Mouse (Mus musculus) stomach, embryonic 16.5 days (tissue): Measurements from ENCODE around the gene Abhd16a. TPM values are rescaled to one million over a fixed set of nuclear protein-coding genes. Genes with fewer than 3 reads are reported as not detected.

Experiments used
- ATAC-seq: fragments of 200-750 bp; cut with Nextera tagmentation; 2 replicates; pipeline ENCODE4 v1.8.0; 2017; ENCODE audit warnings: moderate number of reproducible peaks, moderate TSS enrichment; ENCODE audit not compliant: insufficient read depth, low FRiP score
- H3K27ac ChIP-seq: fragments of 300-500 bp; sonication (generic); 2 replicates; pipeline ENCODE4 v1.5.1; 2014; ENCODE audit warnings: low read length
- H3K27me3 ChIP-seq: fragments of 300-500 bp; sonication (generic); 2 replicates; pipeline ENCODE4 v1.6.1; 2014; ENCODE audit warnings: low read length, control low read depth, mixed read lengths; ENCODE audit not compliant: control insufficient read depth, insufficient read depth
- H3K36me3 ChIP-seq: fragments of 300-500 bp; sonication (generic); 2 replicates; pipeline ENCODE4 v1.6.1; 2014; ENCODE audit warnings: low read length; ENCODE audit not compliant: control insufficient read depth, insufficient read depth
- H3K4me1 ChIP-seq: fragments of 300-500 bp; sonication (generic); 2 replicates; pipeline ENCODE4 v1.6.1; 2014; ENCODE audit warnings: low read length, control low read depth, mixed read lengths; ENCODE audit not compliant: control insufficient read depth, insufficient read depth
- H3K4me2 ChIP-seq: fragments of 300-500 bp; sonication (generic); 2 replicates; pipeline ENCODE4 v1.6.1; 2014; ENCODE audit warnings: low read depth, low read length, mixed read lengths
- H3K4me3 ChIP-seq: fragments of 300-500 bp; sonication (generic); replicated peaks from 2 replicates; pipeline ENCODE4 v1.5.1; 2014; ENCODE audit warnings: mild to moderate bottlenecking, low read length
- H3K9ac ChIP-seq: fragments of 300-500 bp; sonication (generic); 2 replicates; pipeline ENCODE4 v1.6.1; 2014; ENCODE audit warnings: low read length
- H3K9me3 ChIP-seq: fragments of 300-500 bp; sonication (generic); replicated peaks from 2 replicates; pipeline ENCODE4 v1.6.1; 2016; ENCODE audit warnings: low read length, control low read depth; ENCODE audit not compliant: control insufficient read depth
- WGBS: fragments of 180-500 bp; shearing (Covaris S2); extraction: QIAGEN DNeasy Blood & Tissue Kit; methylation state at CpG from one replicate; pipeline ENCODE4 v1.1.7; 2014; 5-methylcytosine and 5-hydroxymethylcytosine counted together
- polyA plus RNA-seq: library from polyadenylated mRNA; unstranded; fragments of >200 nt; fragmentation: Nextera tagmentation; extraction: Ambion mirVana; gene quantifications from 2 replicates; pipeline ENCODE4 v1.2.1, GENCODE M21; 2015

Abhd16a gene
- polyA plus RNA-seq, 1 experiment from 2014 or later: 95.8 TPM

- no peaks in the 10 kb centered on the region for H3K27me3 ChIP-seq
- no peak overlapping the region for H3K27ac ChIP-seq
- H3K9me3 ChIP-seq: no peaks in the 10 kb centered on the region
- ATAC-seq: no peak; the same call in 1 of the 2 replicates
- peak overlapping the region; percentile 19; the same call in 1 of the 2 replicates for H3K4me2 ChIP-seq
- H3K4me3 ChIP-seq: no peak overlapping the region
- H3K36me3 ChIP-seq: peaks cover 11% of the 10 kb centered on the region; the same call in 1 of the 2 replicates
- WGBS: 22% methylated on average over 13 of the region's 13 CpGs
- H3K9ac ChIP-seq: no peak overlapping the region
- H3K4me1 ChIP-seq: no peaks in the 10 kb centered on the region
Observed at GRCm38 (mm10) chr17:35105740-35106389, 16.8 kb downstream of the Abhd16a start.

DNA sequence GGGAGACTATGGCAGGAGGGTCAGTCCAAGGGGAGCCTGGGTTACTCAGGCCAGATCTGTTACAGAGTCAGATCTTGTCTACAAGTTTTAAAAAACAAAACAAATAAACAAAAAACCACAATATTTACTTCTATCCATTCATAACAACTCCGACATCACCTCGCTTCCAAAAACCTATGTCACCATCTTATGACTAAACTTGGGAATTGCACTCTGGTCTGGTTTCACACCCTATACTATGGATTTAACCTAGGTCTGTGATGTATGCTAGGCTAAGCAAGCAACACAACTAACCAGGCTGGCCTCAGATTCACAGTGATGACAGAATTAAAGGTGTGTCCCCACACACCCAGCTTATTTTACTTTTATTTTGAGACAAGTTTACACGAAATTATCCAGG is 17.5 kb downstream of the Abhd16a start:
- 60% methylated on average over 3 of the region's 3 CpGs for WGBS
- Histone ChIP-seq H3K27ac (no peak overlapping the region), H3K27me3 (no peaks in the 10 kb centered on the region), H3K36me3 (peaks cover 11% of the 10 kb centered on the region; the same call in 1 of the 2 replicates), H3K4me3 (no peak overlapping the region), H3K4me1 (no peaks in the 10 kb centered on the region), H3K4me2 (no peak overlapping the region), H3K9me3 (no peaks in the 10 kb centered on the region), H3K9ac (no peak overlapping the region)
- no peak for ATAC-seq

GRCm38 (mm10) chr17:35108097-35108496 is 19.0 kb downstream of the Abhd16a start, which contains the start of gene Ly6g5c:
Gene Ly6g5c (plus strand): TSS chr17:35108279.
- no peaks in the 10 kb centered on the region for H3K36me3 ChIP-seq
- no peak within 1 kb of the TSS for H3K4me3 ChIP-seq
- no peak for ATAC-seq
- 84% methylated on average over 6 of the region's 6 CpGs for WGBS
- no peaks in the 10 kb centered on the region for H3K9me3 ChIP-seq
- H3K4me2 ChIP-seq: no peak within 1 kb of the TSS
- H3K4me1 ChIP-seq: no peaks in the 10 kb centered on the region
- H3K9ac ChIP-seq: no peak within 1 kb of the TSS
- no peaks in the 10 kb centered on the region for H3K27me3 ChIP-seq
- H3K27ac ChIP-seq: no peak within 1 kb of the TSS

- H3K4me3 ChIP-seq: no peak overlapping the region
- 70% methylated on average over 9 of the region's 9 CpGs for WGBS
- no peak for ATAC-seq
Observed at GRCm38 (mm10) chr17:35111774-35112173, 22.7 kb downstream of the Abhd16a start.

GRCm38 (mm10) chr17:35115046-35116019 is 26.3 kb downstream of the Abhd16a start, which contains the start of gene Ly6g5b:
Gene Ly6g5b (minus strand): TSS chr17:35115428.
- Histone ChIP-seq H3K4me1 (peaks cover 8% of the 10 kb centered on the region), H3K36me3 (peaks cover 13% of the 10 kb centered on the region; the same call in 1 of the 2 replicates), H3K4me3 (no peak within 1 kb of the TSS), H3K27me3 (no peaks in the 10 kb centered on the region), H3K9me3 (no peaks in the 10 kb centered on the region), H3K9ac (no peak within 1 kb of the TSS), H3K4me2 (no peak within 1 kb of the TSS), H3K27ac (no peak within 1 kb of the TSS)
- no peak for ATAC-seq
- 85% methylated on average over 8 of the region's 8 CpGs for WGBS

More at GRCm38 (mm10) chr17:35111774-35112173, 22.7 kb downstream of the Abhd16a start:
- H3K9me3 ChIP-seq: no peaks in the 10 kb centered on the region
- no peak overlapping the region for H3K27ac ChIP-seq
- H3K9ac ChIP-seq: no peak overlapping the region
- H3K4me2 ChIP-seq: no peak overlapping the region
- H3K4me1 ChIP-seq: no peaks in the 10 kb centered on the region
- H3K27me3 ChIP-seq: no peaks in the 10 kb centered on the region
- no peaks in the 10 kb centered on the region; the same call in 1 of the 2 replicates for H3K36me3 ChIP-seq

DNA sequence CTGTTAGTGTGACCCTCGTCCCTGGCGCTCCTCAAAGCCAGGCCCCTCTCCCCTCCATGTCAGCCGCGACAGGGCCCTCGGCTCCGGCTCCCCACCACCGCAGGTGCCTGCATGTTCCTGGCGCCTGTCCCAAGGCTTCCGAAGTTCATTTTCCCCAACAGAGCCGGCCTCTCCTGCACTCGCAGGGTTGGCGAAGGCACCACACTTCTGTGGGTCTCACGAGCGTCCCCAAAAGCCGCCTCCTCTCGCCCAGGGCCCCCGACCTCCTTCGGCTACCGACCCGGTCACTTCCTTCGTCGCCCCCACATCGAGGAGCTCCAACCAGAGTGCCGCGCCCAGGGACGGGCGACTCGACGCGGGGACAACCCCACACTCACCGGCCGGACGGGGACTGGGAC is 31.7 kb downstream of the Abhd16a start:
- under 1% methylated on average over 33 of the region's 33 CpGs for WGBS
- Histone ChIP-seq H3K4me3 (peak overlapping the region; percentile 61), H3K4me2 (peak overlapping the region; percentile 75), H3K9me3 (no peaks in the 10 kb centered on the region), H3K4me1 (peaks cover 28% of the 10 kb centered on the region), H3K9ac (peak overlapping the region; percentile 88), H3K27me3 (no peaks in the 10 kb centered on the region), H3K36me3 (0 out of 2 replicates have a peak, but pooled peaks cover 13% of the 10 kb centered on the region), H3K27ac (peak overlapping the region; percentile 30; the same call in 1 of the 2 replicates)
- no peak; the same call in 1 of the 2 replicates for ATAC-seq

DNA sequence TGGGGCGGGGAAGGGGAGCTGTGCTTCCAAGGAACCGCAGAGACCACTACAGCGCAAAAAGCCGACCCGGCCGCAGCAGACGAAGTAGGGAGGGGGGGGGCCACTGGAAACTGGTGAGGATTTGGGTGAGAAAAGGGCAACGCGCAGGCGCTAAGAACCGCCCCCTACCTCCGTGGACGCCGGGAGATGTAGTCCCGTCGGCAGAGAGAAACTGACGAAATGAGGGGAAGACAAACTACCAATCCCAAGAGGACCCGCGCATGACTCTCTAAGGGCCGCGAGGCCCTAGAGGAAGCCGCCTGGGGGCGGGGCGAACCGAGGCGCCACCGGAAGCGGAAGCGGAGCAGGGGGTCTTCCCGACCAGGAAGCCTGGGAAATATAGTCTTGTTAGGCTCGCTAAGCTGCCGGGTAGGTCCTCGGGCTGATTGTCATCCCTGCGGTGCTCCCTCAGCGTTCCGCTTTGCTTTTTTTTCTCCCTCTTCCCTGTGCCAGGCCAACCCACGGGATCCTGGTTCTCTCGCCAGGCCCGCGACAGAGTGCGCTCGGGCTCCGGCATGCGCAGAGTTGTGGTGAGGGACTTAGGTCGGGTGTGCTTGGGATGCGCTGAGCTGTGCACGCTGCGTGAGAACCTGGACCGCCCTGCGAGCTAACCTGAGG is 32.2 kb downstream of the Abhd16a start, which contains the start of gene Gpank1:
Gene Gpank1 (plus strand): TSS at position 313 of the 657 bp plus-strand sequence.
- Histone ChIP-seq H3K27ac (peak within 1 kb of the TSS; percentile 95), H3K4me1 (peaks cover 28% of the 10 kb centered on the region), H3K4me3 (peak within 1 kb of the TSS; percentile 61), H3K27me3 (no peaks in the 10 kb centered on the region), H3K36me3 (0 out of 2 replicates have a peak, but pooled peaks cover 13% of the 10 kb centered on the region), H3K9me3 (no peaks in the 10 kb centered on the region), H3K4me2 (peak within 1 kb of the TSS; percentile 97), H3K9ac (peak within 1 kb of the TSS; percentile 89)
- WGBS: under 1% methylated on average over 50 of the region's 50 CpGs
- ATAC-seq: peak; percentile 96

- H3K9me3 ChIP-seq: no peaks in the 10 kb centered on the region
- H3K9ac ChIP-seq: peak within 1 kb of the TSS; percentile 89
- 1% methylated on average over 19 of the region's 19 CpGs for WGBS
- H3K27ac ChIP-seq: peak within 1 kb of the TSS; percentile 95
- H3K4me3 ChIP-seq: peak within 1 kb of the TSS; percentile 61
- H3K27me3 ChIP-seq: no peaks in the 10 kb centered on the region
- ATAC-seq: no peak; the same call in 1 of the 2 replicates
- peak within 1 kb of the TSS; percentile 97 for H3K4me2 ChIP-seq
- peaks cover 31% of the 10 kb centered on the region for H3K4me1 ChIP-seq
- H3K36me3 ChIP-seq: 0 out of 2 replicates have a peak, but pooled peaks cover 13% of the 10 kb centered on the region
Observed at GRCm38 (mm10) chr17:35121871-35122303, 32.8 kb downstream of the Abhd16a start, which contains the start of gene Csnk2b. Gene Csnk2b (minus strand): TSS chr17:35122053.
